Mouse (Mus musculus) CH12.LX (cell line): ENCODE data around the gene Peli1. TPM values are rescaled to one million over a fixed set of nuclear protein-coding genes. Genes with fewer than 3 reads are reported as not detected.

Source experiments
- DNase-seq: peaks from one replicate; pipeline ENCODE4 v3.0.0-alpha.2; 2013; ENCODE audit errors: extremely low read depth
- H3K27ac ChIP-seq: 2 replicates; pipeline ENCODE4 v1.5.1; 2012; ENCODE audit warnings: low read depth, mild to moderate bottlenecking, control low read depth, moderate library complexity; ENCODE audit not compliant: insufficient read depth
- H3K27me3 ChIP-seq: replicated peaks from 2 replicates; pipeline ENCODE3; 2012; ENCODE audit warnings: inconsistent platforms
- H3K36me3 ChIP-seq, 2 experiments: replicated peaks in 1 of 2; 2 replicates each; pipeline versions ENCODE3 to v1.6.1; 2012; ENCODE audit warnings: inconsistent platforms in 1 of 2, low read length in 1 of 2, mild to moderate bottlenecking in 1 of 2, mixed read lengths in 1 of 2, moderate library complexity in 1 of 2; ENCODE audit not compliant: control insufficient read depth in 1 of 2, insufficient read depth in 1 of 2
- H3K4me1 ChIP-seq, 2 experiments: 2 replicates each; pipeline ENCODE4 v1.6.1; 2012; ENCODE audit warnings: inconsistent platforms in 1 of 2, moderate library complexity in 1 of 2; ENCODE audit not compliant: insufficient read depth in 2 of 2, control insufficient read depth in 1 of 2
- H3K4me2 ChIP-seq: 2 replicates; pipeline ENCODE4 v1.6.1; 2012; ENCODE audit warnings: low read depth, mild to moderate bottlenecking, control low read depth; ENCODE audit not compliant: poor library complexity, insufficient read depth, severe bottlenecking
- H3K4me3 ChIP-seq, 3 experiments: fragments of 150-350 bp in 1 of 3; sonication (generic) in 1 of 3; replicated peaks in 1 of 3; 2 replicates each; pipeline versions ENCODE3 to v1.5.1; 2011 to 2012; ENCODE audit warnings: low read depth in 2 of 3, low read length in 2 of 3, mild to moderate bottlenecking in 2 of 3, moderate library complexity in 2 of 3, control low read depth in 1 of 3, improper control_type of control experiment in 1 of 3, inconsistent platforms in 1 of 3, mixed read lengths in 1 of 3; ENCODE audit not compliant: poor library complexity in 1 of 3
- H3K79me2 ChIP-seq: replicated peaks from 2 replicates; pipeline ENCODE4 v1.6.1; 2012; ENCODE audit warnings: mild to moderate bottlenecking, moderate library complexity; ENCODE audit not compliant: control insufficient read depth, poor library complexity, insufficient read depth, severe bottlenecking; ENCODE audit errors: extremely low read depth
- H3K9ac ChIP-seq: 2 replicates; pipeline ENCODE4 v1.6.1; 2012; ENCODE audit warnings: low read depth, mild to moderate bottlenecking, control low read depth, moderate library complexity; ENCODE audit not compliant: insufficient read depth
- H3K9me3 ChIP-seq: replicated peaks from 2 replicates; pipeline ENCODE3; 2012; ENCODE audit warnings: low read length, inconsistent platforms, mixed read lengths
- BHLHE40 ChIP-seq: IDR thresholded peaks from 2 replicates; pipeline ENCODE4 v1.6.1; 2011; ENCODE audit warnings: mild to moderate bottlenecking, low read depth, low read length, improper control_type of control experiment
- CHD1 ChIP-seq: IDR thresholded peaks from 2 replicates; pipeline ENCODE4 v1.6.1; 2012; ENCODE audit warnings: low read depth, low read length, improper control_type of control experiment, inconsistent platforms
- CHD2 ChIP-seq: IDR thresholded peaks from 2 replicates; pipeline ENCODE4 v1.6.1; 2011; ENCODE audit warnings: low read length, improper control_type of control experiment
- CTCF ChIP-seq, 2 experiments: IDR thresholded peaks in 1 of 2; conservative IDR thresholded peaks in 1 of 2; 2 replicates each; pipeline ENCODE4 v1.5.1; 2011 to 2012; ENCODE audit warnings: low read depth in 2 of 2, low read length in 2 of 2, improper control_type of control experiment in 1 of 2, inconsistent platforms in 1 of 2, mild to moderate bottlenecking in 1 of 2, moderate library complexity in 1 of 2
- E2F4 ChIP-seq: IDR thresholded peaks from 2 replicates; pipeline ENCODE4 v1.6.1; 2011; ENCODE audit warnings: low read depth, low read length, improper control_type of control experiment; ENCODE audit not compliant: insufficient replicate concordance
- ELF1 ChIP-seq: IDR thresholded peaks from 2 replicates; pipeline ENCODE4 v1.6.1; 2014; ENCODE audit warnings: low read depth, mild to moderate bottlenecking, inconsistent platforms, low read length, improper control_type of control experiment
- EP300 ChIP-seq: IDR thresholded peaks from 2 replicates; pipeline ENCODE4 v1.6.1; 2011; ENCODE audit warnings: low read length, improper control_type of control experiment
- ETS1 ChIP-seq: conservative IDR thresholded peaks from 2 replicates; pipeline ENCODE4 v1.6.1; 2012; ENCODE audit warnings: low read depth, mild to moderate bottlenecking, inconsistent platforms, low read length, improper control_type of control experiment, moderate library complexity
- GABPA ChIP-seq: IDR thresholded peaks from 2 replicates; pipeline ENCODE4 v1.6.1; 2012; ENCODE audit warnings: low read depth, low read length, improper control_type of control experiment, inconsistent platforms; ENCODE audit not compliant: insufficient replicate concordance
- IRF4 ChIP-seq: IDR thresholded peaks from 2 replicates; pipeline ENCODE4 v1.6.1; 2014; ENCODE audit warnings: low read depth, mild to moderate bottlenecking, inconsistent platforms, low read length, improper control_type of control experiment
- JUN ChIP-seq: IDR thresholded peaks from 2 replicates; pipeline ENCODE4 v1.6.1; 2011; ENCODE audit warnings: low read depth, mild to moderate bottlenecking, low read length, improper control_type of control experiment, moderate library complexity; ENCODE audit not compliant: insufficient read depth
- JUND ChIP-seq: conservative IDR thresholded peaks from 2 replicates; pipeline ENCODE4 v1.6.1; 2011; ENCODE audit warnings: low read depth, low read length, improper control_type of control experiment
- KAT2A ChIP-seq: IDR thresholded peaks from 2 replicates; pipeline ENCODE4 v1.6.1; 2012; ENCODE audit warnings: low read length, improper control_type of control experiment, inconsistent platforms; ENCODE audit not compliant: insufficient replicate concordance
- MAFK ChIP-seq: IDR thresholded peaks from 2 replicates; pipeline ENCODE4 v1.6.1; 2011; ENCODE audit warnings: low read length, improper control_type of control experiment; ENCODE audit not compliant: insufficient replicate concordance
- MAX ChIP-seq: IDR thresholded peaks from 2 replicates; pipeline ENCODE4 v1.6.1; 2011; ENCODE audit warnings: low read length, improper control_type of control experiment
- MAZ ChIP-seq: IDR thresholded peaks from 2 replicates; pipeline ENCODE4 v1.6.1; 2012; ENCODE audit warnings: low read depth, mild to moderate bottlenecking, inconsistent platforms, low read length, improper control_type of control experiment, moderate library complexity
- MYC ChIP-seq: IDR thresholded peaks from 2 replicates; pipeline ENCODE4 v1.6.1; 2011; ENCODE audit warnings: low read depth, mild to moderate bottlenecking, improper control_type of control experiment, low read length
- NELFE ChIP-seq: IDR thresholded peaks from 2 replicates; pipeline ENCODE4 v1.6.1; 2011; ENCODE audit warnings: low read depth, low read length, improper control_type of control experiment
- NRF1 ChIP-seq: IDR thresholded peaks from 2 replicates; pipeline ENCODE4 v1.6.1; 2014; ENCODE audit warnings: low read depth, mild to moderate bottlenecking, inconsistent platforms, low read length, improper control_type of control experiment, moderate library complexity
- PAX5 ChIP-seq: IDR thresholded peaks from 2 replicates; pipeline ENCODE4 v1.6.1; 2012; ENCODE audit warnings: low read length, inconsistent platforms, mixed read lengths
- POLR2A ChIP-seq: IDR thresholded peaks from 2 replicates; pipeline ENCODE4 v1.6.1; 2011; ENCODE audit warnings: low read depth, mild to moderate bottlenecking, improper control_type of control experiment, low read length
- POLR2AphosphoS2 ChIP-seq: IDR thresholded peaks from 2 replicates; pipeline ENCODE4 v1.6.1; 2011; ENCODE audit warnings: low read depth, low read length, improper control_type of control experiment
- RCOR1 ChIP-seq: conservative IDR thresholded peaks from 2 replicates; pipeline ENCODE4 v1.6.1; 2012; ENCODE audit warnings: low read depth, mild to moderate bottlenecking, inconsistent platforms, low read length, improper control_type of control experiment
- SIN3A ChIP-seq: IDR thresholded peaks from 2 replicates; pipeline ENCODE4 v1.6.1; 2012; ENCODE audit warnings: low read length, improper control_type of control experiment, inconsistent platforms
- SMC3 ChIP-seq: IDR thresholded peaks from 2 replicates; pipeline ENCODE4 v1.6.1; 2011; ENCODE audit warnings: low read depth, low read length, improper control_type of control experiment
- TBP ChIP-seq: conservative IDR thresholded peaks from 2 replicates; pipeline ENCODE4 v1.6.1; 2011; ENCODE audit warnings: low read depth, low read length, improper control_type of control experiment
- TCF12 ChIP-seq: IDR thresholded peaks from 2 replicates; pipeline ENCODE4 v1.6.1; 2014; ENCODE audit warnings: low read depth, mild to moderate bottlenecking, inconsistent platforms, low read length, improper control_type of control experiment
- UBTF ChIP-seq: IDR thresholded peaks from 2 replicates; pipeline ENCODE4 v1.6.1; 2012; ENCODE audit warnings: low read depth, mild to moderate bottlenecking, inconsistent platforms, low read length, improper control_type of control experiment, moderate library complexity
- USF1 ChIP-seq: IDR thresholded peaks from 2 replicates; pipeline ENCODE4 v1.6.1; 2014; ENCODE audit warnings: low read depth, mild to moderate bottlenecking, inconsistent platforms, low read length, improper control_type of control experiment
- USF2 ChIP-seq: conservative IDR thresholded peaks from 2 replicates; pipeline ENCODE4 v1.6.1; 2011; ENCODE audit warnings: low read depth, low read length, improper control_type of control experiment
- ZC3H11A ChIP-seq: IDR thresholded peaks from 2 replicates; pipeline ENCODE4 v1.6.1; 2012; ENCODE audit warnings: low read depth, mild to moderate bottlenecking, inconsistent platforms, low read length, improper control_type of control experiment
- ZKSCAN1 ChIP-seq: IDR thresholded peaks from 2 replicates; pipeline ENCODE4 v1.6.1; 2012; ENCODE audit warnings: low read depth, inconsistent platforms, low read length, improper control_type of control experiment, borderline replicate concordance
- dilution Hi-C: fragments of 300-500 bp; cut with MboI; formaldehyde crosslinking; loops from 2 replicates; pipeline ENCODE4 v1.14.3; 2020; ENCODE audit warnings: low sequenced_read_pairs; ENCODE audit not compliant: extremely low pct_unique_long_range_greater_than_20kb, extremely low pct_ligation_motif_present
- in situ Hi-C: fragments of 300-500 bp; cut with MboI; formaldehyde crosslinking; loops from 3 replicates; pipeline ENCODE4 v1.14.3; 2019; ENCODE audit warnings: low sequenced_read_pairs, low pct_ligation_motif_present, low pct_unique_long_range_greater_than_20kb, mixed read lengths
- polyA plus RNA-seq: library from polyadenylated mRNA; unstranded; fragments of >175 nt; gene quantifications from 2 replicates; pipeline ENCODE4 v1.2.1, GENCODE M21; 2012; ENCODE audit warnings: low read depth; ENCODE audit not compliant: insufficient read length
- total RNA-seq, 2 experiments: library from RNA; depleted of rRNA; stranded (reverse); fragments of 300-350 nt in 1 of 2; fragments of >200 nt in 1 of 2; gene quantifications; 2 replicates each; pipeline ENCODE4 v1.2.3; 2012 to 2014

The Peli1 gene
- total and polyA plus RNA-seq, 3 experiments = 6.7 to 25.9 (median 14.8) TPM

GRCm38 (mm10) chr11:21173926-21174325 lies 82.8 kb downstream of the Peli1 start:
- Histone ChIP-seq H3K4me1 (peaks cover 10 to 37% of the 10 kb centered on the region in 2 experiments; a peak in 3 of 4 replicates), H3K27ac (no peak overlapping the region)
- no peak for DNase-seq

GRCm38 (mm10) chr11:21174396-21174795 lies 83.3 kb downstream of the Peli1 start:
- H3K4me3 ChIP-seq = no peak overlapping the region
- no peaks in the 10 kb centered on the region for H3K79me2 ChIP-seq
- peaks cover 3% of the 10 kb centered on the region for H3K9me3 ChIP-seq
- H3K27me3 ChIP-seq = no peaks in the 10 kb centered on the region
- no peak overlapping the region for H3K9ac ChIP-seq
- in situ Hi-C loops (loop anchor here (10.0 kb wide), 2 partner anchors 280 to 380 kb away; no protein-coding TSS in a partner anchor), dilution Hi-C loops (no loop called here)
- peak overlapping the region; percentile 17; the same call in 1 of the 2 replicates for H3K4me2 ChIP-seq
- H3K4me1 ChIP-seq = peaks cover 12 to 42% of the 10 kb centered on the region in 2 experiments
- H3K36me3 ChIP-seq = no peaks in the 10 kb centered on the region
- DNase-seq = peak; percentile 81
- no peak overlapping the region for H3K27ac ChIP-seq
- no peak for TF ChIP-seq JUN
- TF ChIP-seq RCOR1 = no peak
- no peak for TF ChIP-seq PAX5
- TF ChIP-seq ZKSCAN1 = no peak
- peak; percentile 93 for TF ChIP-seq BHLHE40
- TF ChIP-seq ELF1 = peak; percentile 62
- TF ChIP-seq CTCF (conservative IDR thresholded peaks at IDR 0.05 in 1 of 2, IDR thresholded peaks at IDR 0.05 in 1 of 2; ENCODE audit: low read depth in 2 of 2, low read length in 2 of 2) = no peak
- no peak for TF ChIP-seq SIN3A
- no peak for TF ChIP-seq KAT2A
- no peak for TF ChIP-seq EP300
- peak; percentile 35; the same call in 1 of the 2 replicates for TF ChIP-seq TCF12
- TF ChIP-seq USF1 = peak; percentile 93
- TF ChIP-seq GABPA = no peak
- TF ChIP-seq JUND = no peak
- no peak for TF ChIP-seq MAZ
- no peak for TF ChIP-seq SMC3
- TF ChIP-seq UBTF = no peak
- TF ChIP-seq POLR2A = peak; percentile 45
- no peak for TF ChIP-seq MAFK
- no peak for TF ChIP-seq ZC3H11A
- TF ChIP-seq MAX = no peak; the same call in none of the 2 replicates
- TF ChIP-seq NRF1 = no peak
- TF ChIP-seq IRF4 = no peak
- TF ChIP-seq TBP = no peak
- TF ChIP-seq CHD1 = no peak
- TF ChIP-seq MYC = 0 out of 2 replicates have a peak, but pooled peaks have one; percentile 5
- no peak for TF ChIP-seq NELFE

More at GRCm38 (mm10) chr11:21173926-21174325, 82.8 kb downstream of the Peli1 start:
- dilution Hi-C loops = no loop called here
- H3K27me3 ChIP-seq = no peaks in the 10 kb centered on the region
- H3K4me3 ChIP-seq = no peak overlapping the region
- H3K9ac ChIP-seq = no peak overlapping the region
- no peaks in the 10 kb centered on the region for H3K36me3 ChIP-seq
- no peaks in the 10 kb centered on the region for H3K79me2 ChIP-seq
- in situ Hi-C loops = loop anchor here (10.0 kb wide), 2 partner anchors 281 to 379 kb away; no protein-coding TSS in a partner anchor
- H3K4me2 ChIP-seq = no peak overlapping the region
- peaks cover 7% of the 10 kb centered on the region for H3K9me3 ChIP-seq
- no peak for TF ChIP-seq SIN3A
- no peak for TF ChIP-seq MAX
- TF ChIP-seq UBTF = no peak
- no peak for TF ChIP-seq ELF1
- no peak for TF ChIP-seq ZKSCAN1
- no peak for TF ChIP-seq ETS1
- no peak for TF ChIP-seq EP300
- no peak for TF ChIP-seq TCF12
- TF ChIP-seq NRF1 = no peak
- no peak for TF ChIP-seq GABPA
- no peak for TF ChIP-seq MYC
- no peak for TF ChIP-seq E2F4
- TF ChIP-seq MAFK = no peak
- TF ChIP-seq BHLHE40 = no peak
- no peak for TF ChIP-seq RCOR1
- TF ChIP-seq USF2 = no peak
- TF ChIP-seq POLR2AphosphoS2 = no peak
- TF ChIP-seq ZC3H11A = no peak
- no peak for TF ChIP-seq CHD2
- TF ChIP-seq NELFE = no peak
- TF ChIP-seq, all 38 proteins: peak for 0
